Mouse (Mus musculus) common myeloid progenitor, adult 5-6 weeks (primary cell): ENCODE results near the gene Coq4. TPM values are rescaled to one million over a fixed set of nuclear protein-coding genes. Genes with fewer than 3 reads are reported as not detected.
"Not testable (repeated sequence)": the region's sequence is repeated elsewhere in the genome, so short reads cannot be mapped to it uniquely, and the experiment has no call there.

Experiments used
- ATAC-seq: replicated peaks from 2 replicates; pipeline ENCODE4 v1.8.0; 2016; ENCODE audit warnings: low read depth, mild to moderate bottlenecking, moderate TSS enrichment, inconsistent platforms; ENCODE audit not compliant: poor library complexity, severe bottlenecking
- total RNA-seq: library from RNA; stranded (forward); fragments of 200-1000, 187-1606 nt; gene quantifications from 2 replicates; pipeline ENCODE4 v1.2.3, GENCODE M21; 2017

Coq4 gene
- 7.4 and 10.3 TPM in 2 replicates for total RNA-seq

DNA sequence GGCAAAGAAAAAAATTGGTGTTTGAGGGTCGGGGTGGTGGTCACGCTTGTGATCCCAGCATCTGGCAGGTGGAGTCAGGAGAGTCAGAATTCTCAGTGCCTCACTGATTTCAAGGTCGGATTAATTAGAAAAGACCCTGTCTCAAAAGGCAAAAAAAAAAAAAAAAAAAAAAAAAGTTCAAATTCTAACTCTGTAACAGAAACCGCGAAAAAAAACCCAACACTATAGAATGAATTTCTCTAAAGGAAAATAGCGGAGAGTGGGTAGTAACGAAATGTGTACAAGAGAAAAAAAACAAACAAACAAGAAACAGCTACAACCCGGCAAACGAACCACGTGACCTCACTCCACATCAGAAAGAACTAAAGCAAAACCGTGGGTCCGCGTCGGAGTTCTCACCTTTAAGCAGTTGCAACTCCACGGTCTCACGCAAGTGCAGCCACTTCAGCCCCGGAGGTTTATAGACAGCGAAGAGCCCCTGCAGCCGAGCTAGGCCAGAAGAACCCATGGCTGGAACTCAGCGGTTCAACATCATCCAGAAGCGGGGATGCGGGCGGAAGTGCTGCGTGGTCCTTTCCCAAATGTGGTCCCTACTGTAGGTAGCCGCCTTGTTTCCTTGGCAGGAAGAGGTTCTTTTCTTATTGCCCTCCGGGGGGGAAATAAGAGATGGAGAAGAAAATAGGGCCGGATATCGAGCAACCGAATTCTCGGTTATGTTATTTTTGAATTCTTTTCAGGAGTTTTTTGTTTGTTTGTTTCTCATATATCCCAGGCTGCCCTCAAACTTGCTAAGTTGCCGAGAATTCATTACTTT, at the start of gene Coq4:
TSS of gene Coq4 (plus strand) at position 390 of the 814 bp plus-strand sequence.
- ATAC-seq: peak; percentile 92

DNA sequence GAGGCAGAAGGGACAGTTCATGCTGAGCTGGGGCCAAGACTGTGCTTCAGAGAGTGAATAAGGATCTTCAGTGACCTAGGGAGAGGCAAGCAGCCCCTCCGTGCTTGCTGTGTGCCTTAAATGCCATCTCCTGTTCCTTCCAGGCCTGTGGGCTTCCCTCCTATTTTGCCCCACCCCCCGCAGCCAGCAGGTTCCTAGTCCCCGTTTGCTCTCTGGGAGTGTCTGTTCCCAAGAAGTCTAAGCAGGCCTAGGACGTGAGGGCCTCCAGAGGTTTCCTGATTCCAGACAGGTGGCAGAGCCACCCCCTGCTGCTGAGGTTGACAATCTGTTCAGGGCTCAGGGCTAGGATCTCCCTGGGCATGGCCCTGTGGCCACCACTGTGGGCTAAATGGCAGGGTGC, 48.5 kb upstream of the Coq4 start:
- ATAC-seq: no peak

DNA sequence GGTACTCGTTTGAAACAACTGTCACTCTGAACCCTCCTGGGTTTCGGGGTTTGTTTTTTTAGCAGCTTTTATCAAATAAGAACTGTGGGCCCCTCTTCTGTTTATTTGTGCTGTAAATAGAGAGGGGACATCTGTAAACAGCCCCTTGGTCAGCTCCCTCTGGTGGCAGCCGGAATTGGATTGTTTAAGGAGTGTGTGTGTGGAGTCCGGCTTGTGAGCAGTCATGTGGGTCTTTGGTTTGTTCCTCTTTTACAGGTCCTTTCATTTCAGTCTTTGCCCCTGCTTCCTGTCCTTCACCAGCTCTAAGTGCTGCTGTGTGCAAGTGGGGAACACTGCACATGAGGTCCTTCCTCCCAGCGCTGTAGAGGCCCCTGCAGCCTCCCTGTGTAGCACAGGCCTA, 47.9 kb upstream of the Coq4 start:
- peak; percentile 86 for ATAC-seq

DNA sequence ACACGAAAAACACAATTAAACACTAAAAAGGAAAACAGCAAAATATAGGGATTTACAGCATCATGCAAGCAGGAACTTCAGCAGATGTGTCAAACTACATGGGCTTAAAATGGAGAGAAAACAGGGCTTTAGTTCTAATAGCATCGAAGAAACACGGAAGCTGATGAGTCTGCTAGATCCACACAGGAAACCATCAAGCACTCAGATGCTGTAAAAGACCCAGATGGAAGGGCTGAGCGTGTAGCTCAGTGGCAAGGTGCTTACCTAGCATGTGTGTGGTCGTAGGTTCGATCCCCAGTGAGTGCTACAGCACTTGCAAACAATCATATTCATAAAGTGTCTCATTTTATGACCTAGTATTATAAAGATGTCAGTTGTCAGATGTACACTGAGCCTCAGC, 46.1 kb upstream of the Coq4 start:
- ATAC-seq: no peak

DNA sequence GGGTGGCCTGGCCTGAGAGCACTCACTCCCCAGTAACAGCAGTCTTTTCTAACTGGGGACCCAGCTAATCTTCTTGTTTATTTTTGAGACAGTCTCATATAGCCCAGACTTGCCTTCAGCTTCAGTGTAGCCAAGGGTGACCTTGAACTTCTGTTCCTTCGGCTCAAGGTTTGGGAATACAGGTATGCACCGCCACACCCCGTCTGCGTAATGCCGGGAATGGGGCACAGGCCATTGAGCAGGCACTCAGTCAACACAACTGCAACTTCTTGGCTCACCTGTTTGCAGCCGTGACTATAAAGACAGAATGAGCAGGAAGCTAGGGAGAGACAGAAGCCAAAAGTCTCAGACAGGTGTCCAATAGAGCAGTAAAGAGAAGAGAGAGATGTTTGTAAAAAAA, 43.0 kb upstream of the Coq4 start:
- no peak for ATAC-seq

- no peak for ATAC-seq
These were observed 40.0 kb upstream of the Coq4 start for GRCm38 (mm10) chr2:29747188-29747782.

DNA sequence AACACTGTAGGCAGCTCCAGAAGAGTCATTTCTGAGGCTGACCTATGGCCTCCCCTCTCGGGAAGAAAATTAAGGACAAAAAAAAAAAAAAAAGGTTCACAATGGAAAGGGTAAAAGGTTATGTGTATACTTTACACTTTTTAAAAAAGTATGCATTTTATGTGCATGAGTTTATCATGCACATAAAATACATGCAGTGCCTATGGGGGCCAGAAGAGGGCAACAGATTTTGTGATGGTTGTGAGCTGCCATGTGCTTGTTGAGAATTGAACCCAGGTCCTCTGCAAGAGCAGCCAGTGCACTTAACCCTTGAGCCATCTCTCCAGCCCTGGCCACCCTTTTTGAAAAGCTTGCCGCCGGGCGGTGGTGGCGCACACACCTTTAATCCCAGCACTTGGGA, 39.4 kb upstream of the Coq4 start:
- no peak for ATAC-seq

GRCm38 (mm10) chr2:29748499-29748898, 38.8 kb upstream of the Coq4 start:
- no peak for ATAC-seq

GRCm38 (mm10) chr2:29751497-29751896, 35.8 kb upstream of the Coq4 start, which contains the start of gene Gm13420:
Gene Gm13420, minus strand, starts transcription at chr2:29751685.
- no peak for ATAC-seq

- ATAC-seq: no peak
These were observed 34.9 kb upstream of the Coq4 start for GRCm38 (mm10) chr2:29752397-29752796.

- no peak for ATAC-seq
These were observed 31.6 kb upstream of the Coq4 start for GRCm38 (mm10) chr2:29755693-29756092.

DNA sequence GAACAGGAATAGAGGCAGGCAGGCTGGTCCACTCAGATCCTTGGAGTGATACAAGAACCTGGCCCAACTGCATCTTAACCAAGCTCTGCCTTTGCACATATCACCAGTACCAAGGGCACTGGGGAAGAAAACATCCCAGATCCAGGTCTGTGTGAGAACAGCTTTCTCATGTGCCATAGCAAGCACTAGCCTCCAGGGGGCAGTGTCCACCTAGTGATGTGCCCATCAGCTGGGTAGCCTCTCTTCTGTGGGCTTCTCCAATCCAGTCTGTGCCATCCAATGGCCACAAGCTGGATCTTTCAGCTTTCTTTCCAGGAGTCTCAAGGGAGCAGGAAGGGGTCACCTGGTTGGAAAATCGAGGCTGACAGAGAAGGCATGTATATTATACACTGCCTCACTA, 22.5 kb upstream of the Coq4 start:
- peak; percentile 92 for ATAC-seq

DNA sequence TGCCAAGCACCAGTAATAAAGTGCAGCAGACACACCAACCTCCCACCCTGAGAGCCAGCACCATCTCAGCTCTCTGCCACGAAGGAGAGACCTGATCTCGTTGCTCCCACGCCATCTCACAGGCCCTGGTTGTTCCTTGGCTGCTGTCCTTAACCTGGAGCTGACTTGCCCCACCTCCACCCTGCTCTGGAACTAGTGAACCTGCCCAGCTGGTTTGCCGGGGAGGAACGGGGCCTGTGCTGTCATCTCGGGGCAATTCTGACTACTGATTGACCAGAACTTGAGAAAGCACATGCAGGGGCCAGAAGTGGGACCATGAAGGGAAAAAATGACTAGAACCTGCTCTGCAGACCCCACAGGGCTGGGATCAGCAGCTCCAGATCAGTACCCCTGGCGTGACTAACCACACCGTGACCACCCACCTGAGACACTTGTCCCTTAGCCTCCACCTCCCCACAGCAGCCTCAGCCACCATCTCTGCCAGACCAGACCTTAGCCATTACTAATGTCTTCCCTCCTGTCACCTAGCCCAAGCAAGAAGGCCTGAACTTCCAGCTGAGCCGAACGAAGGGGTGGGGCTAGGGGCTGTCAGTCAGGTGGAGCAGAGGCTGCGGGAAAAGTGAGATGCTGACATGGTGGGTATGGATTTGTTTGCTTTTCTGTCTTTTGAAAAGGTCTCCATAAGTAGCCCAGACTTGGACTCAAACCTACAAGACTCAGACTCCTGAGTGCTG, 19.1 kb upstream of the Coq4 start:
- ATAC-seq: no peak

- ATAC-seq: no peak
These were observed 18.4 kb upstream of the Coq4 start for GRCm38 (mm10) chr2:29768901-29769300.

DNA sequence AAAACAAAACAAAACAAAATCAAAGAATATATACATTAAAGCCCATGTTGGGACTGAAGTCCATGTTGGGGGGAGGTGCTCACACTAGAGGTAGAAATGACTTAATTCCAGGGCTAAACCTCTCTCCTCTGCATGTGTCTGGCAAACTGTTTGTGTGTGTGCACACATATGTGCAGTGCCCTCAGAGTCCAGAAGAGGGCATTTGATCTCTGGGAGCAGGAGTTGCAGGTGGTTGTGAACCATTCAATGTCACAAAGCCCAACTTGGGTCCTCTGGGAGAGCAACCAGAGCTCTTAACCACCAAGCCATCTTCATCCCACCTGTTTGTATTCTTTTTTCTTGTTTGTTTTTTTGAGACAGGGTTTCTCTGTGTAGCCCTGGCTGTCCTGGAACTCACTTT, 17.1 kb upstream of the Coq4 start:
- ATAC-seq: no peak

DNA sequence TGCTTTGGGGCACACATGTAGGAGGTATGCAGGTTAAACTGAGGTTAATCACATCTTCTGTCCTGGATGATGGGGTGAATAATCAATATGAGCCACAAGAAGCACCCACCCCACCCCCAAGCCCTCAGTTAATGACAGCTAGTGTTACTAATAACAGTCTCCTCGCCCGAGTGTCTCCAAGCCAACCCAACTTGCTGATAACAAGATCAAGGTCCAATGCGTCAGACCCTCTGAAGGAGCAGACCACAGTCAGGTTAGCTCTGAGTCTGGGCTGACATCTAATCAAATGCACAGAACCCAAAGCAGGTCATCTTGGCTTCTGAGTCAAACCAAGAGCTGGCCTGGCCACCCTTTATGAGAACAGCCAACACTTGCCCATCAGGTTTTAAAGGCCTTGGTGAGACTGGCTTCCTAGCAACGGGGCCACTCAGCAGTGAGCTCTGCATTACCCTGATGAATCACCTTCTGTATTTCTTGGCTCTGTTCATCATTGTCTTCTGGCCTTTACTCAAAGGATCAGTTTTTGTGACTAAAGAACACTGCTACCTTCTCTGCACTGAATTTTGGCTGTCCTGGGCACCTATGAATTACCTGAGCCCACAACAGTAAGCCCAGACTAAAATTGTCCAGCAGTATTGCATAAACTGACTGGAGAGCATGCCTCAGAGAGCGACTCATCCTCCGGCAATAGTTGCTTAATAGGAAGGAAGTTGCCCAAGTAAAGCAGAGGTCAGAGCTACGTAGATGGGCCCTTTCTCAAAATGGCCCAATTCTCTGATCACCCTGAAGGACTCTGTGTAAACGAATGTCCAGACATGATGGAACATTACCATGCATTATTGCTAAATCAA, 15.5 kb upstream of the Coq4 start:
- peak; percentile 55 for ATAC-seq

GRCm38 (mm10) chr2:29773323-29773722, 14.0 kb upstream of the Coq4 start:
- ATAC-seq: no peak

DNA sequence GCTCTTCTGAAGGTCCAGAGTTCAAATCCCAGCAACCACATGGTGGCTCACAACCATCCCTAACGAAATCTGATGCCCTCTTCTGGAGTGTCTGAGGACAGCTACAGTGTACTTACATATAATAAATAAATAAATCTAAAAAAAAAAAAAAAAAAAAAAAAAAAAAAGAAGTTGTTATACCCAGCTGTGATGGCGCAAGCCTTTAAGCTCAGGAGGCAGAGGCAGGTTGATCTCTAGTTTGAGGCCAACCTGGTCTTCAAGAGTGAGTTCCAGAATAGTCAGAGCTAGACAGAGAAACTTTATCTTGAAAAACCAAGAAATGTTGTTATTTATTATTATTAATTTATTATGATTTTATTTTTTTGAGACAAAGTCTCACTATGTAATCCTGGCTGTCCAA, 6.0 kb upstream of the Coq4 start:
- ATAC-seq: not testable (repeated sequence)

DNA sequence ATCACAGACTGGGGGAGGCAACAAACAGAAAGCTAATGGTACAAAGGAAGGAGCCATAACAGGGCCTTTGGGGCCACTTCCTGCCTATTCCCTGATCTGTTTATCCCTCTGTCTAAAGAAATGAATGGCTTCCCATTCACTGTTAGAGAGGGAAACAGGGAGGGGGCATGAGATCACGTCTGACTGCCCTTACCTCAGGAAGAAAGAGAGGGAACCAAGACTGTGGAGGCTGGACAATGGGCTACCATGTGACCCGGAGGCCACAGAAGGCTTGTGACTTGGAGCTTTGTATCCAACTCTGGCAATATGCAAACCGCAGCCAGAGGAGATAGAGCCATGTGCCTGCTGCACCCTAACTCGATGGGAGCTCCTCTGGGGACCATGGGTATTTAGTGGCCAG, 3.0 kb upstream of the Coq4 start:
- no peak for ATAC-seq
